Mouse (Mus musculus): ENCODE data around the gene Kif19a. TPM values are rescaled to one million over a fixed set of nuclear protein-coding genes. Genes with fewer than 3 reads are reported as not detected.

Gene Kif19a
- polyA plus RNA-seq, 1 experiment from 2014 or later, result 0.11 TPM

- Histone ChIP-seq H3K4me2 (ENCODE audit: low read depth, low read length) (peak overlapping the region; percentile 23; the same call in 1 of the 2 replicates), H3K9ac (replicated peaks) (no peak overlapping the region), H3K4me1 (ENCODE audit: insufficient read depth) (peaks cover 16% of the 10 kb centered on the region), H3K9me3 (ENCODE audit: low read length) (no peaks in the 10 kb centered on the region), H3K4me3 (ENCODE audit: low read depth, low read length) (no peak overlapping the region), H3K36me3 (replicated peaks; ENCODE audit: insufficient read depth, low read length) (no peaks in the 10 kb centered on the region), H3K27me3 (ENCODE audit: insufficient read depth, low read length) (peaks cover 87% of the 10 kb centered on the region), H3K27ac (ENCODE audit: low read depth) (no peak overlapping the region)
- TF ChIP-seq CTCF (IDR thresholded peaks at IDR 0.05; ENCODE audit: low read depth) (peak; percentile 94), EP300 (IDR thresholded peaks at IDR 0.05; ENCODE audit: low read depth) (no peak)
- 9% methylated on average over 30 of the region's 30 CpGs for WGBS (ENCODE audit: insufficient replicate concordance)
- peak; percentile 86 for DNase-seq
- ATAC-seq, result peak; percentile 62
Measured at GRCm38 (mm10) chr11:114789061-114789714, 24.0 kb downstream of the Kif19a start.

GRCm38 (mm10) chr11:114789716-114790115 lies 24.5 kb downstream of the Kif19a start:
- H3K36me3 ChIP-seq (replicated peaks; ENCODE audit: insufficient read depth, low read length), result no peaks in the 10 kb centered on the region
- H3K4me3 ChIP-seq (ENCODE audit: low read depth, low read length), result no peak overlapping the region
- ATAC-seq (no peak), DNase-seq (no peak)
- H3K9ac ChIP-seq (replicated peaks), result no peak overlapping the region
- TF ChIP-seq CTCF (IDR thresholded peaks at IDR 0.05; ENCODE audit: low read depth) (no peak), EP300 (IDR thresholded peaks at IDR 0.05; ENCODE audit: low read depth) (no peak)
- H3K9me3 ChIP-seq (ENCODE audit: low read length), result no peaks in the 10 kb centered on the region
- H3K27me3 ChIP-seq (ENCODE audit: insufficient read depth, low read length), result peaks cover 86% of the 10 kb centered on the region
- H3K4me2 ChIP-seq (ENCODE audit: low read depth, low read length), result no peak overlapping the region
- 43% methylated on average over 9 of the region's 9 CpGs for WGBS (ENCODE audit: insufficient replicate concordance)
- no peak overlapping the region for H3K27ac ChIP-seq (ENCODE audit: low read depth)
- peaks cover 16% of the 10 kb centered on the region for H3K4me1 ChIP-seq (ENCODE audit: insufficient read depth)

GRCm38 (mm10) chr11:114790171-114790570 lies 25.0 kb downstream of the Kif19a start:
- Histone ChIP-seq H3K4me1 (ENCODE audit: insufficient read depth) (peaks cover 16% of the 10 kb centered on the region), H3K4me2 (ENCODE audit: low read depth, low read length) (no peak overlapping the region), H3K27ac (ENCODE audit: low read depth) (no peak overlapping the region), H3K9me3 (ENCODE audit: low read length) (no peaks in the 10 kb centered on the region), H3K4me3 (ENCODE audit: low read depth, low read length) (no peak overlapping the region), H3K27me3 (ENCODE audit: insufficient read depth, low read length) (peaks cover 84% of the 10 kb centered on the region), H3K9ac (replicated peaks) (no peak overlapping the region), H3K36me3 (replicated peaks; ENCODE audit: insufficient read depth, low read length) (no peaks in the 10 kb centered on the region)
- no peak for TF ChIP-seq CTCF (IDR thresholded peaks at IDR 0.05; ENCODE audit: low read depth)
- TF ChIP-seq EP300 (IDR thresholded peaks at IDR 0.05; ENCODE audit: low read depth), result no peak
- no peak for DNase-seq
- no peak for ATAC-seq
- 62% methylated on average over 12 of the region's 12 CpGs for WGBS (ENCODE audit: insufficient replicate concordance)

GRCm38 (mm10) chr11:114790841-114791240 lies 25.7 kb downstream of the Kif19a start:
- Histone ChIP-seq H3K27ac (ENCODE audit: low read depth) (no peak overlapping the region), H3K9ac (replicated peaks) (no peak overlapping the region), H3K27me3 (ENCODE audit: insufficient read depth, low read length) (peaks cover 77% of the 10 kb centered on the region), H3K4me1 (ENCODE audit: insufficient read depth) (peaks cover 16% of the 10 kb centered on the region), H3K4me3 (ENCODE audit: low read depth, low read length) (no peak overlapping the region), H3K9me3 (ENCODE audit: low read length) (no peaks in the 10 kb centered on the region), H3K4me2 (ENCODE audit: low read depth, low read length) (no peak overlapping the region), H3K36me3 (replicated peaks; ENCODE audit: insufficient read depth, low read length) (no peaks in the 10 kb centered on the region)
- no peak for DNase-seq
- no peak for ATAC-seq
- no peak for TF ChIP-seq EP300 (IDR thresholded peaks at IDR 0.05; ENCODE audit: low read depth)
- peak; percentile 37 for TF ChIP-seq CTCF (IDR thresholded peaks at IDR 0.05; ENCODE audit: low read depth)
- WGBS (ENCODE audit: insufficient replicate concordance), result 32% methylated on average over 4 of the region's 4 CpGs

- ATAC-seq (no peak), DNase-seq (no peak)
- Histone ChIP-seq H3K4me2 (ENCODE audit: low read depth, low read length) (peak overlapping the region; percentile 56), H3K36me3 (replicated peaks; ENCODE audit: insufficient read depth, low read length) (no peaks in the 10 kb centered on the region), H3K27ac (ENCODE audit: low read depth) (no peak overlapping the region), H3K4me1 (ENCODE audit: insufficient read depth) (peaks cover 12% of the 10 kb centered on the region), H3K4me3 (ENCODE audit: low read depth, low read length) (peak overlapping the region; percentile 29), H3K9me3 (ENCODE audit: low read length) (no peaks in the 10 kb centered on the region), H3K27me3 (ENCODE audit: insufficient read depth, low read length) (peaks cover 71% of the 10 kb centered on the region), H3K9ac (replicated peaks) (no peak overlapping the region)
- TF ChIP-seq EP300 (IDR thresholded peaks at IDR 0.05; ENCODE audit: low read depth) (no peak), CTCF (IDR thresholded peaks at IDR 0.05; ENCODE audit: low read depth) (no peak)
- 3% methylated on average over 47 of the region's 50 CpGs for WGBS (ENCODE audit: insufficient replicate concordance)
Measured at GRCm38 (mm10) chr11:114791351-114791889, 26.2 kb downstream of the Kif19a start.

- no peak for ATAC-seq
- WGBS (ENCODE audit: insufficient replicate concordance), result 1% methylated on average over 56 of the region's 59 CpGs
- H3K27ac ChIP-seq (ENCODE audit: low read depth), result no peak overlapping the region
- peak overlapping the region; percentile 29 for H3K4me3 ChIP-seq (ENCODE audit: low read depth, low read length)
- no peaks in the 10 kb centered on the region for H3K36me3 ChIP-seq (replicated peaks; ENCODE audit: insufficient read depth, low read length)
- peak overlapping the region; percentile 56 for H3K4me2 ChIP-seq (ENCODE audit: low read depth, low read length)
- DNase-seq, result no peak
- H3K4me1 ChIP-seq (ENCODE audit: insufficient read depth), result peaks cover 12% of the 10 kb centered on the region
- H3K9me3 ChIP-seq (ENCODE audit: low read length), result no peaks in the 10 kb centered on the region
- TF ChIP-seq CTCF (IDR thresholded peaks at IDR 0.05; ENCODE audit: low read depth) (no peak), EP300 (IDR thresholded peaks at IDR 0.05; ENCODE audit: low read depth) (no peak)
- no peak overlapping the region for H3K9ac ChIP-seq (replicated peaks)
- peaks cover 66% of the 10 kb centered on the region for H3K27me3 ChIP-seq (ENCODE audit: insufficient read depth, low read length)
Measured at GRCm38 (mm10) chr11:114791891-114792411, 26.8 kb downstream of the Kif19a start.
